Mouse (Mus musculus): ENCODE measurements at regions not wholly inside any gene's neighbourhood (a gene's known extent, or its start where the extent isn't known, plus 50 kb on each side); places are given as distances from the start of the nearest gene placed in this dataset.

GRCm38 (mm10) chr2:8877855-8878254, 1003.2 kb upstream of the 4930412O13Rik start:
- WGBS, result 82% methylated on average over 3 of the region's 3 CpGs
- ATAC-seq (ENCODE audit: insufficient read depth, low FRiP score, low TSS enrichment) (no peak), DNase-seq (ENCODE audit: low spot score) (no peak)
- no peak overlapping the region for H3K9ac ChIP-seq (ENCODE audit: low read length)
- no peak overlapping the region for H3K27ac ChIP-seq (ENCODE audit: low read depth, low read length)
- no peaks in the 10 kb centered on the region for H3K4me1 ChIP-seq (ENCODE audit: control insufficient read depth, insufficient read depth, low read length)
- H3K9me3 ChIP-seq (ENCODE audit: control insufficient read depth, low read length), result no peaks in the 10 kb centered on the region
- no peaks in the 10 kb centered on the region for H3K36me3 ChIP-seq (ENCODE audit: control insufficient read depth, insufficient read depth, low read length)
- H3K4me2 ChIP-seq (ENCODE audit: low read depth), result no peak overlapping the region
- no peak overlapping the region for H3K4me3 ChIP-seq (ENCODE audit: low read depth, low read length)
- H3K27me3 ChIP-seq (ENCODE audit: control insufficient read depth, insufficient read depth, low read length), result no peaks in the 10 kb centered on the region

- Histone ChIP-seq H3K36me3 (ENCODE audit: control insufficient read depth, insufficient read depth, low read length) (no peaks in the 10 kb centered on the region), H3K9me3 (ENCODE audit: control insufficient read depth, low read length) (no peaks in the 10 kb centered on the region), H3K4me1 (ENCODE audit: control insufficient read depth, insufficient read depth, low read length) (no peaks in the 10 kb centered on the region), H3K27ac (ENCODE audit: low read depth, low read length) (no peak overlapping the region), H3K27me3 (ENCODE audit: control insufficient read depth, insufficient read depth, low read length) (no peaks in the 10 kb centered on the region), H3K4me3 (ENCODE audit: low read depth, low read length) (no peak overlapping the region), H3K4me2 (ENCODE audit: low read depth) (no peak overlapping the region), H3K9ac (ENCODE audit: low read length) (no peak overlapping the region)
- ATAC-seq (ENCODE audit: insufficient read depth, low FRiP score, low TSS enrichment), result no peak
- DNase-seq (ENCODE audit: low spot score), result no peak
Observed at GRCm38 (mm10) chr2:8912417-8912816, 968.6 kb upstream of the 4930412O13Rik start.

GRCm38 (mm10) chr2:8924856-8925255, 956.2 kb upstream of the 4930412O13Rik start:
- no peak overlapping the region for H3K27ac ChIP-seq (ENCODE audit: low read depth, low read length)
- H3K9me3 ChIP-seq (ENCODE audit: control insufficient read depth, low read length), result no peaks in the 10 kb centered on the region
- no peak overlapping the region for H3K4me3 ChIP-seq (ENCODE audit: low read depth, low read length)
- H3K4me2 ChIP-seq (ENCODE audit: low read depth), result no peak overlapping the region
- ATAC-seq (ENCODE audit: insufficient read depth, low FRiP score, low TSS enrichment) (no peak), DNase-seq (ENCODE audit: low spot score) (no peak)
- H3K27me3 ChIP-seq (ENCODE audit: control insufficient read depth, insufficient read depth, low read length), result no peaks in the 10 kb centered on the region
- H3K9ac ChIP-seq (ENCODE audit: low read length), result no peak overlapping the region
- H3K36me3 ChIP-seq (ENCODE audit: control insufficient read depth, insufficient read depth, low read length), result no peaks in the 10 kb centered on the region
- H3K4me1 ChIP-seq (ENCODE audit: control insufficient read depth, insufficient read depth, low read length), result no peaks in the 10 kb centered on the region
- 84% methylated on average over 2 of the region's 2 CpGs for WGBS

GRCm38 (mm10) chr2:8941574-8941973, 939.5 kb upstream of the 4930412O13Rik start:
- WGBS, result 92% methylated on average over 7 of the region's 7 CpGs

GRCm38 (mm10) chr2:8958938-8959337, 922.1 kb upstream of the 4930412O13Rik start:
- Histone ChIP-seq H3K9ac (ENCODE audit: low read length) (no peak overlapping the region), H3K27ac (ENCODE audit: low read depth, low read length) (no peak overlapping the region), H3K9me3 (ENCODE audit: control insufficient read depth, low read length) (no peaks in the 10 kb centered on the region), H3K4me1 (ENCODE audit: control insufficient read depth, insufficient read depth, low read length) (no peaks in the 10 kb centered on the region), H3K4me2 (ENCODE audit: low read depth) (no peak overlapping the region), H3K27me3 (ENCODE audit: control insufficient read depth, insufficient read depth, low read length) (no peaks in the 10 kb centered on the region), H3K36me3 (ENCODE audit: control insufficient read depth, insufficient read depth, low read length) (no peaks in the 10 kb centered on the region), H3K4me3 (ENCODE audit: low read depth, low read length) (no peak overlapping the region)
- ATAC-seq (ENCODE audit: insufficient read depth, low FRiP score, low TSS enrichment), result no peak
- WGBS, result 93% methylated on average over 5 of the region's 5 CpGs
- DNase-seq (ENCODE audit: low spot score), result no peak

More at GRCm38 (mm10) chr2:8941574-8941973, 939.5 kb upstream of the 4930412O13Rik start:
- Histone ChIP-seq H3K4me2 (ENCODE audit: low read depth) (no peak overlapping the region), H3K4me3 (ENCODE audit: low read depth, low read length) (no peak overlapping the region), H3K27me3 (ENCODE audit: control insufficient read depth, insufficient read depth, low read length) (no peaks in the 10 kb centered on the region), H3K4me1 (ENCODE audit: control insufficient read depth, insufficient read depth, low read length) (no peaks in the 10 kb centered on the region), H3K9ac (ENCODE audit: low read length) (no peak overlapping the region), H3K36me3 (ENCODE audit: control insufficient read depth, insufficient read depth, low read length) (no peaks in the 10 kb centered on the region), H3K27ac (ENCODE audit: low read depth, low read length) (no peak overlapping the region), H3K9me3 (ENCODE audit: control insufficient read depth, low read length) (no peaks in the 10 kb centered on the region)
- DNase-seq (ENCODE audit: low spot score) (no peak), ATAC-seq (ENCODE audit: insufficient read depth, low FRiP score, low TSS enrichment) (no peak)

GRCm38 (mm10) chr2:8964952-8965668, 915.9 kb upstream of the 4930412O13Rik start:
- 79% methylated on average over 1 of the region's 1 CpGs for WGBS
- Histone ChIP-seq H3K9ac (ENCODE audit: low read length) (no peak overlapping the region), H3K4me1 (ENCODE audit: control insufficient read depth, insufficient read depth, low read length) (no peaks in the 10 kb centered on the region)

GRCm38 (mm10) chr2:8975635-8976034, 905.4 kb upstream of the 4930412O13Rik start:
- H3K36me3 ChIP-seq (ENCODE audit: control insufficient read depth, insufficient read depth, low read length), result no peaks in the 10 kb centered on the region
- no peak overlapping the region for H3K4me3 ChIP-seq (ENCODE audit: low read depth, low read length)
- DNase-seq (ENCODE audit: low spot score) (no peak), ATAC-seq (ENCODE audit: insufficient read depth, low FRiP score, low TSS enrichment) (no peak)
- H3K4me2 ChIP-seq (ENCODE audit: low read depth), result no peak overlapping the region
- H3K9ac ChIP-seq (ENCODE audit: low read length), result no peak overlapping the region
- no peak overlapping the region for H3K27ac ChIP-seq (ENCODE audit: low read depth, low read length)
- WGBS, result 70% methylated on average over 6 of the region's 6 CpGs
- no peaks in the 10 kb centered on the region for H3K27me3 ChIP-seq (ENCODE audit: control insufficient read depth, insufficient read depth, low read length)
- H3K9me3 ChIP-seq (ENCODE audit: control insufficient read depth, low read length), result no peaks in the 10 kb centered on the region
- H3K4me1 ChIP-seq (ENCODE audit: control insufficient read depth, insufficient read depth, low read length), result no peaks in the 10 kb centered on the region

More at GRCm38 (mm10) chr2:8964952-8965668, 915.9 kb upstream of the 4930412O13Rik start:
- H3K4me2 ChIP-seq (ENCODE audit: low read depth), result no peak overlapping the region
- no peak overlapping the region for H3K4me3 ChIP-seq (ENCODE audit: low read depth, low read length)
- no peaks in the 10 kb centered on the region for H3K9me3 ChIP-seq (ENCODE audit: control insufficient read depth, low read length)
- no peaks in the 10 kb centered on the region for H3K27me3 ChIP-seq (ENCODE audit: control insufficient read depth, insufficient read depth, low read length)
- no peak overlapping the region for H3K27ac ChIP-seq (ENCODE audit: low read depth, low read length)
- ATAC-seq (ENCODE audit: insufficient read depth, low FRiP score, low TSS enrichment) (no peak), DNase-seq (ENCODE audit: low spot score) (no peak)
- no peaks in the 10 kb centered on the region for H3K36me3 ChIP-seq (ENCODE audit: control insufficient read depth, insufficient read depth, low read length)

- no peak overlapping the region for H3K27ac ChIP-seq (ENCODE audit: low read depth, low read length)
- no peak overlapping the region for H3K4me2 ChIP-seq (ENCODE audit: low read depth)
- H3K27me3 ChIP-seq (ENCODE audit: control insufficient read depth, insufficient read depth, low read length), result no peaks in the 10 kb centered on the region
- ATAC-seq (ENCODE audit: insufficient read depth, low FRiP score, low TSS enrichment), result no peak
- no peak for DNase-seq (ENCODE audit: low spot score)
- H3K9ac ChIP-seq (ENCODE audit: low read length), result no peak overlapping the region
- WGBS, result 66% methylated on average over 2 of the region's 2 CpGs
- no peaks in the 10 kb centered on the region for H3K4me1 ChIP-seq (ENCODE audit: control insufficient read depth, insufficient read depth, low read length)
- H3K4me3 ChIP-seq (ENCODE audit: low read depth, low read length), result no peak overlapping the region
- H3K9me3 ChIP-seq (ENCODE audit: control insufficient read depth, low read length), result no peaks in the 10 kb centered on the region
- no peaks in the 10 kb centered on the region for H3K36me3 ChIP-seq (ENCODE audit: control insufficient read depth, insufficient read depth, low read length)
Observed at GRCm38 (mm10) chr2:9012326-9012725, 868.7 kb upstream of the 4930412O13Rik start.

- Histone ChIP-seq H3K36me3 (ENCODE audit: control insufficient read depth, insufficient read depth, low read length) (no peaks in the 10 kb centered on the region), H3K27me3 (ENCODE audit: control insufficient read depth, insufficient read depth, low read length) (no peaks in the 10 kb centered on the region), H3K4me1 (ENCODE audit: control insufficient read depth, insufficient read depth, low read length) (no peaks in the 10 kb centered on the region), H3K9ac (ENCODE audit: low read length) (no peak overlapping the region), H3K4me3 (ENCODE audit: low read depth, low read length) (no peak overlapping the region), H3K4me2 (ENCODE audit: low read depth) (no peak overlapping the region), H3K27ac (ENCODE audit: low read depth, low read length) (no peak overlapping the region), H3K9me3 (ENCODE audit: control insufficient read depth, low read length) (no peaks in the 10 kb centered on the region)
- ATAC-seq (ENCODE audit: insufficient read depth, low FRiP score, low TSS enrichment), result no peak
- WGBS, result 88% methylated on average over 7 of the region's 7 CpGs
- DNase-seq (ENCODE audit: low spot score), result no peak
Observed at GRCm38 (mm10) chr2:9033079-9033478, 848.0 kb upstream of the 4930412O13Rik start.
